Mouse (Mus musculus) left cerebral cortex, postnatal 36 days (tissue): ENCODE measurements around the gene Cracr2a. TPM values are rescaled to one million over a fixed set of nuclear protein-coding genes. Genes with fewer than 3 reads are reported as not detected.
A peak's percentile ranks its signal among the peaks of the same experiment; 100 is the strongest.

Experiments used
- DNase-seq, 2 experiments: peaks; one replicate each; pipeline ENCODE4 v3.0.0; 2021 to 2022; ENCODE audit warnings: low spot score in 2 of 2, mixed read lengths in 1 of 2
- intact Hi-C: fragments of 180-260 bp; cut with DNase I; formaldehyde crosslinking; loops from one replicate; pipeline ENCODE4 v1.15.1; 2025
- total RNA-seq, 2 experiments: library from RNA; stranded (reverse); gene quantifications; 2 replicates each; pipeline ENCODE4 v1.2.3; 2021

Cracr2a gene
- total RNA-seq, 2 experiments from 2014 or later: 2.7 to 3.4 TPM

- no peak for DNase-seq
- intact Hi-C loops: no loop called here
Observed at GRCm38 (mm10) chr6:127672071-127672470, 110.9 kb downstream of the Cracr2a start.

- no peak for DNase-seq
- intact Hi-C loops: no loop called here
Observed at GRCm38 (mm10) chr6:127676866-127677265, 115.7 kb downstream of the Cracr2a start.

- DNase-seq: no peak
- intact Hi-C loops: no loop called here
Observed at GRCm38 (mm10) chr6:127678320-127678719, 117.2 kb downstream of the Cracr2a start.

GRCm38 (mm10) chr6:127678998-127679397, 117.9 kb downstream of the Cracr2a start:
- intact Hi-C loops: no loop called here
- DNase-seq: no peak

GRCm38 (mm10) chr6:127680784-127681183, 119.6 kb downstream of the Cracr2a start:
- DNase-seq: no peak
- intact Hi-C loops: no loop called here

- intact Hi-C loops: no loop called here
- no peak for DNase-seq
Observed at GRCm38 (mm10) chr6:127683561-127683960, 122.4 kb downstream of the Cracr2a start.

- intact Hi-C loops: no loop called here
- DNase-seq: no peak
Observed at GRCm38 (mm10) chr6:127684981-127685380, 123.8 kb downstream of the Cracr2a start.

GRCm38 (mm10) chr6:127687181-127687860, 126.2 kb downstream of the Cracr2a start:
- DNase-seq: no peak
- intact Hi-C loops: no loop called here

- intact Hi-C loops: no loop called here
- DNase-seq: no peak
Observed at GRCm38 (mm10) chr6:127692298-127692697, 131.2 kb downstream of the Cracr2a start.

- no peak for DNase-seq
- intact Hi-C loops: no loop called here
Observed at GRCm38 (mm10) chr6:127693681-127694080, 132.5 kb downstream of the Cracr2a start.

GRCm38 (mm10) chr6:127701036-127701783, 140.1 kb downstream of the Cracr2a start:
- no peak for DNase-seq

GRCm38 (mm10) chr6:127708218-127708628, 147.1 kb downstream of the Cracr2a start:
- intact Hi-C loops: no loop called here
- no peak for DNase-seq

More at GRCm38 (mm10) chr6:127701036-127701783, 140.1 kb downstream of the Cracr2a start:
- intact Hi-C loops: no loop called here

GRCm38 (mm10) chr6:127714906-127715305, 153.8 kb downstream of the Cracr2a start:
- intact Hi-C loops: no loop called here
- no peak for DNase-seq

GRCm38 (mm10) chr6:127715428-127715827, 154.3 kb downstream of the Cracr2a start:
- no peak for DNase-seq
- intact Hi-C loops: no loop called here

GRCm38 (mm10) chr6:127717239-127718137, 156.3 kb downstream of the Cracr2a start:
- DNase-seq: no peak
- intact Hi-C loops: no loop called here

- intact Hi-C loops: no loop called here
- DNase-seq: peak; percentile 41 to 42
Observed at GRCm38 (mm10) chr6:127719875-127720274, 158.7 kb downstream of the Cracr2a start.

- DNase-seq: no peak
- intact Hi-C loops: no loop called here
Observed at GRCm38 (mm10) chr6:127723126-127723525, 162.0 kb downstream of the Cracr2a start.
